Mouse (Mus musculus) hindbrain, embryonic 11.5 days (tissue): ENCODE results near the gene M1ap. TPM values are rescaled to one million over a fixed set of nuclear protein-coding genes. Genes with fewer than 3 reads are reported as not detected.

Source experiments
- ATAC-seq: fragments of 200-750 bp; cut with Nextera tagmentation; 2 replicates; pipeline ENCODE4 v1.8.0; 2017; ENCODE audit warnings: mild to moderate bottlenecking, moderate TSS enrichment, moderate library complexity; ENCODE audit not compliant: low FRiP score
- DNase-seq: peaks from one replicate; pipeline ENCODE4 v3.0.0-alpha.2; 2015; ENCODE audit warnings: low spot score
- H3K27ac ChIP-seq: fragments of 300-500 bp; sonication (generic); 2 replicates; pipeline ENCODE4 v1.5.1; 2014; ENCODE audit warnings: mild to moderate bottlenecking, low read depth, low read length
- H3K27me3 ChIP-seq: fragments of 300-500 bp; sonication (generic); 2 replicates; pipeline ENCODE4 v1.6.1; 2014; ENCODE audit warnings: mild to moderate bottlenecking, low read length, moderate library complexity, mixed read lengths; ENCODE audit not compliant: control insufficient read depth, insufficient read depth
- H3K36me3 ChIP-seq: fragments of 300-500 bp; sonication (generic); 2 replicates; pipeline ENCODE4 v1.6.1; 2014; ENCODE audit warnings: mild to moderate bottlenecking, low read length, moderate library complexity, mixed read lengths; ENCODE audit not compliant: control insufficient read depth, insufficient read depth
- H3K4me1 ChIP-seq: fragments of 300-500 bp; sonication (generic); replicated peaks from 2 replicates; pipeline ENCODE4 v1.6.1; 2014; ENCODE audit warnings: low read length, mixed read lengths; ENCODE audit not compliant: control insufficient read depth, insufficient read depth
- H3K4me2 ChIP-seq: fragments of 300-500 bp; sonication (generic); replicated peaks from 2 replicates; pipeline ENCODE4 v1.6.1; 2014; ENCODE audit warnings: mild to moderate bottlenecking, low read depth, low read length
- H3K4me3 ChIP-seq: fragments of 300-500 bp; sonication (generic); 2 replicates; pipeline ENCODE4 v1.5.1; 2014; ENCODE audit warnings: low read depth, low read length
- H3K9ac ChIP-seq: fragments of 300-500 bp; sonication (generic); 2 replicates; pipeline ENCODE4 v1.6.1; 2014; ENCODE audit warnings: low read depth, low read length
- H3K9me3 ChIP-seq: fragments of 300-500 bp; sonication (generic); 2 replicates; pipeline ENCODE4 v1.6.1; 2016; ENCODE audit warnings: low read length; ENCODE audit not compliant: control insufficient read depth
- WGBS: fragments of 180-500 bp; shearing (Covaris S2); extraction: QIAGEN DNeasy Blood & Tissue Kit; methylation state at CpG from one replicate; pipeline ENCODE4 v1.1.7; 2014; 5-methylcytosine and 5-hydroxymethylcytosine counted together
- polyA plus RNA-seq: library from polyadenylated mRNA; unstranded; fragments of >200 nt; fragmentation: Nextera tagmentation; extraction: Ambion mirVana; gene quantifications from 2 replicates; pipeline ENCODE4 v1.2.1, GENCODE M21; 2014

Gene M1ap
- polyA plus RNA-seq, 1 experiment from 2014 or later: not detected

- Histone ChIP-seq H3K4me1 (no peaks in the 10 kb centered on the region), H3K9ac (no peak overlapping the region), H3K36me3 (no peaks in the 10 kb centered on the region), H3K27me3 (no peaks in the 10 kb centered on the region; the same call in 1 of the 2 replicates), H3K4me3 (no peak overlapping the region), H3K27ac (no peak overlapping the region), H3K9me3 (no peaks in the 10 kb centered on the region), H3K4me2 (no peak overlapping the region)
- ATAC-seq (no peak), DNase-seq (no peak)
- 73% methylated on average over 7 of the region's 7 CpGs for WGBS
These were observed 50.9 kb downstream of the M1ap start for GRCm38 (mm10) chr6:82997511-82998102.

GRCm38 (mm10) chr6:82998326-82998725 is 51.6 kb downstream of the M1ap start:
- H3K36me3 ChIP-seq: no peaks in the 10 kb centered on the region
- no peaks in the 10 kb centered on the region for H3K9me3 ChIP-seq
- DNase-seq: no peak
- no peak overlapping the region for H3K4me3 ChIP-seq
- H3K4me2 ChIP-seq: no peak overlapping the region
- no peak overlapping the region for H3K9ac ChIP-seq
- no peaks in the 10 kb centered on the region for H3K4me1 ChIP-seq
- WGBS: 65% methylated on average over 4 of the region's 4 CpGs
- no peak for ATAC-seq
- H3K27me3 ChIP-seq: no peaks in the 10 kb centered on the region; the same call in 1 of the 2 replicates
- no peak overlapping the region for H3K27ac ChIP-seq

GRCm38 (mm10) chr6:82999986-83000385 is 53.3 kb downstream of the M1ap start:
- Histone ChIP-seq H3K4me1 (no peaks in the 10 kb centered on the region), H3K4me2 (no peak overlapping the region), H3K27me3 (no peaks in the 10 kb centered on the region), H3K4me3 (no peak overlapping the region), H3K36me3 (no peaks in the 10 kb centered on the region), H3K9ac (no peak overlapping the region), H3K9me3 (no peaks in the 10 kb centered on the region), H3K27ac (no peak overlapping the region)
- no peak for ATAC-seq
- no peak for DNase-seq
- WGBS: 68% methylated on average over 8 of the region's 8 CpGs

GRCm38 (mm10) chr6:83003082-83003481 is 56.4 kb downstream of the M1ap start:
- no peak overlapping the region for H3K9ac ChIP-seq
- no peak overlapping the region for H3K27ac ChIP-seq
- no peaks in the 10 kb centered on the region for H3K36me3 ChIP-seq
- H3K4me3 ChIP-seq: no peak overlapping the region
- H3K4me1 ChIP-seq: no peaks in the 10 kb centered on the region
- H3K9me3 ChIP-seq: no peaks in the 10 kb centered on the region
- 100% methylated on average over 1 of the region's 1 CpGs for WGBS
- no peak overlapping the region for H3K4me2 ChIP-seq
- H3K27me3 ChIP-seq: no peaks in the 10 kb centered on the region
- DNase-seq (no peak), ATAC-seq (no peak)

- no peaks in the 10 kb centered on the region for H3K9me3 ChIP-seq
- no peak overlapping the region for H3K27ac ChIP-seq
- WGBS: 89% methylated on average over 5 of the region's 5 CpGs
- no peaks in the 10 kb centered on the region for H3K27me3 ChIP-seq
- no peak overlapping the region for H3K9ac ChIP-seq
- DNase-seq (no peak), ATAC-seq (no peak)
- H3K4me2 ChIP-seq: no peak overlapping the region
- H3K4me3 ChIP-seq: no peak overlapping the region
- H3K4me1 ChIP-seq: no peaks in the 10 kb centered on the region
- H3K36me3 ChIP-seq: no peaks in the 10 kb centered on the region
These were observed 57.1 kb downstream of the M1ap start for GRCm38 (mm10) chr6:83003850-83004249.

- Histone ChIP-seq H3K36me3 (no peaks in the 10 kb centered on the region), H3K9ac (no peak overlapping the region), H3K9me3 (no peaks in the 10 kb centered on the region), H3K27ac (no peak overlapping the region), H3K4me3 (no peak overlapping the region), H3K27me3 (no peaks in the 10 kb centered on the region), H3K4me1 (no peaks in the 10 kb centered on the region), H3K4me2 (no peak overlapping the region)
- no peak for DNase-seq
- 75% methylated on average over 2 of the region's 2 CpGs for whole genome bisulfite sequencing
- ATAC-seq: no peak
These were observed 57.6 kb downstream of the M1ap start for GRCm38 (mm10) chr6:83004309-83004708.

- WGBS: 55% methylated on average over 7 of the region's 7 CpGs
- Histone ChIP-seq H3K27ac (no peak overlapping the region), H3K36me3 (no peaks in the 10 kb centered on the region), H3K9me3 (no peaks in the 10 kb centered on the region), H3K9ac (no peak overlapping the region), H3K4me3 (no peak overlapping the region), H3K4me2 (no peak overlapping the region), H3K27me3 (no peaks in the 10 kb centered on the region), H3K4me1 (no peaks in the 10 kb centered on the region)
- ATAC-seq (no peak), DNase-seq (no peak)
These were observed 58.2 kb downstream of the M1ap start for GRCm38 (mm10) chr6:83004872-83005271.

GRCm38 (mm10) chr6:83005444-83006011 is 58.8 kb downstream of the M1ap start:
- no peaks in the 10 kb centered on the region for H3K9me3 ChIP-seq
- H3K36me3 ChIP-seq: no peaks in the 10 kb centered on the region
- H3K4me3 ChIP-seq: no peak overlapping the region
- no peak overlapping the region for H3K27ac ChIP-seq
- ATAC-seq (no peak), DNase-seq (no peak)
- 83% methylated on average over 10 of the region's 10 CpGs for WGBS
- H3K4me1 ChIP-seq: no peaks in the 10 kb centered on the region
- no peaks in the 10 kb centered on the region for H3K27me3 ChIP-seq
- no peak overlapping the region for H3K9ac ChIP-seq
- no peak overlapping the region for H3K4me2 ChIP-seq

GRCm38 (mm10) chr6:83006114-83006513 is 59.4 kb downstream of the M1ap start:
- Histone ChIP-seq H3K4me1 (no peaks in the 10 kb centered on the region), H3K4me2 (no peak overlapping the region), H3K4me3 (no peak overlapping the region), H3K27ac (no peak overlapping the region), H3K27me3 (no peaks in the 10 kb centered on the region), H3K9ac (no peak overlapping the region), H3K36me3 (no peaks in the 10 kb centered on the region), H3K9me3 (no peaks in the 10 kb centered on the region)
- WGBS: 88% methylated on average over 6 of the region's 6 CpGs
- ATAC-seq (no peak), DNase-seq (no peak)
